Mouse (Mus musculus): Measurements from ENCODE around the gene Musk. TPM values are rescaled to one million over a fixed set of nuclear protein-coding genes. Genes with fewer than 3 reads are reported as not detected.

Gene Musk
- not detected in 2 replicates for total RNA-seq (2012; rRNA removed)
- polyA plus RNA-seq (2012; ENCODE audit: insufficient read depth in 1 of 2, insufficient read length in 2 of 2, low read depth in 1 of 2, low replicate concordance in 2 of 2, missing spikeins in 1 of 2), result not detected

DNA sequence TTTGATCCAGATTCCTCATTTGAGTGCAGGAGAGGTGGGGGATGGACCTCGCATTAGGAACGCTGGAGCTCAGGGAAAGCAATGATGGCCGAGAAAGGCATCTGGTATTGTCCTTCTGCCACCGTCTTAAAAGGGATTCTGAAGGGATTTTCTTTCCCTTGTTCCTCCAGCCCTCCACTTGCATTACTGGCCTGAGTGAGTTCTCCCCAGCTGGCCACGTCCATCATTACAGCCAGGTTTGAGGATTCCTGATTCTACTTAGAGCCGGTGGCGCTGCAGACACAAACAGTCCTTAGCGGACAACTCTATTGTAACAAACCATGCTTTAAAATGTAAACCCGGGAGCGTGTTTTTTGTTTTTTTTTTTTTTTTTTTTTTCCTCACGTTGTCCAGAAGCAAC is at the start of gene Musk:
Gene Musk, plus strand, starts transcription at position 274 of the 400 bp plus-strand sequence.
- no peak within 1 kb of the TSS for H3K4me3 ChIP-seq (ENCODE audit: control insufficient read depth in 1 of 2, insufficient read depth in 1 of 2, low read depth in 2 of 2, low read length in 2 of 2)
- DNase-seq (ENCODE audit: low read depth, low spot score), result no peak
- TF ChIP-seq HCFC1 (IDR thresholded peaks at IDR 0.05; ENCODE audit: low read depth, low read length) (no peak), MAFK (IDR thresholded peaks at IDR 0.05; ENCODE audit: borderline replicate concordance, low read depth, low read length) (no peak), ELF1 (IDR thresholded peaks at IDR 0.05; ENCODE audit: low read depth, low read length) (no peak), POLR2A (IDR thresholded peaks at IDR 0.05; ENCODE audit: control insufficient read depth in 1 of 2, insufficient read depth in 1 of 2, low read depth in 1 of 2, low read length in 2 of 2, poor library complexity in 1 of 2) (no peak), MAZ (IDR thresholded peaks at IDR 0.05; ENCODE audit: low read depth, low read length) (no peak), KAT2A (conservative IDR thresholded peaks at IDR 0.05; ENCODE audit: low read depth, low read length) (no peak), NRF1 (IDR thresholded peaks at IDR 0.05; ENCODE audit: insufficient read depth, low read depth, low read length, poor library complexity, severe bottlenecking) (no peak), MYC (IDR thresholded peaks at IDR 0.05; ENCODE audit: low read depth, low read length) (no peak), MEF2A (IDR thresholded peaks at IDR 0.05; ENCODE audit: extremely low read depth, insufficient replicate concordance, low read depth, low read length, poor library complexity, severe bottlenecking) (no peak), RAD21 (IDR thresholded peaks at IDR 0.05; ENCODE audit: low read depth, low read length) (no peak), RCOR1 (IDR thresholded peaks at IDR 0.05; ENCODE audit: low read depth, low read length) (no peak), MYB (IDR thresholded peaks at IDR 0.05; ENCODE audit: low read depth, low read length) (no peak), CTCF (IDR thresholded peaks at IDR 0.05 in 2 of 3, conservative IDR thresholded peaks at IDR 0.05 in 1 of 3; ENCODE audit: control insufficient read depth in 1 of 3, insufficient read depth in 1 of 3, low read depth in 2 of 3, low read length in 3 of 3, poor library complexity in 1 of 3, severe bottlenecking in 1 of 3) (no peak), SMC3 (IDR thresholded peaks at IDR 0.05; ENCODE audit: low read depth, low read length) (no peak), NELFE (IDR thresholded peaks at IDR 0.05; ENCODE audit: low read depth, low read length) (no peak)
- H3K27ac ChIP-seq (ENCODE audit: control insufficient read depth, low read depth, low read length), result no peak within 1 kb of the TSS
- no peaks in the 10 kb centered on the region; a peak in 1 of 4 replicates for H3K27me3 ChIP-seq (ENCODE audit: control insufficient read depth in 1 of 2, insufficient read depth in 2 of 2, low read length in 2 of 2)
- no peaks in the 10 kb centered on the region for H3K9me3 ChIP-seq (replicated peaks; ENCODE audit: insufficient read depth, low read length)
- no peak within 1 kb of the TSS for H3K9ac ChIP-seq (ENCODE audit: control insufficient read depth, low read depth, low read length, poor library complexity, severe bottlenecking)
- no peaks in the 10 kb centered on the region for H3K36me3 ChIP-seq (ENCODE audit: control insufficient read depth in 1 of 2, insufficient read depth in 2 of 2, low read length in 2 of 2)
- H3K4me1 ChIP-seq (ENCODE audit: control insufficient read depth in 1 of 2, insufficient read depth in 2 of 2, low read length in 2 of 2), result 0 out of 4 replicates have a peak, but pooled peaks cover 0 to 3% of the 10 kb centered on the region in 2 experiments
- no peaks in the 10 kb centered on the region for H3K79me2 ChIP-seq (ENCODE audit: control insufficient read depth, insufficient read depth, low read length, poor library complexity)

DNA sequence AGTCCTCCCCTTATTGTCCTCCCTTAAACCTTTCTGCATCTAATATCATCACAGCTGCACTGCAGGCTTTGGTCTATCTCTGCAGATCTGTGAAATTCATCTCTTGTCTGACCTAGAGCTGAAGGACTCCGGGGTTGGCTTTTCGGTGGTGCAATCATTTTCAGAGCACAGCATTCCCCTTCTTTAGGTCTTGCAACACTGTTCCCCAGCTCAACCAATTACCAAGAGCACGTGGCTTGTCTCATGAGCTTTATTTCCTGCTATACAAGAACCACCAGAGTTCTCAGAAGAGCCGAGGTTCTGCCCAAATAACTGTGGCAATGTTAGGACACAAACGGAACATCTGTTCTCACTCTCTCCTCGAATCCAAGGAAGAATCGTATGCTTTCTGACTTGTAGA is 45.3 kb upstream of the Musk start:
- Histone ChIP-seq H3K27me3 (ENCODE audit: control insufficient read depth in 1 of 2, insufficient read depth in 2 of 2, low read length in 2 of 2) (no peaks in the 10 kb centered on the region; a peak in 1 of 4 replicates), H3K9ac (ENCODE audit: control insufficient read depth, low read depth, low read length, poor library complexity, severe bottlenecking) (no peak overlapping the region), H3K4me1 (ENCODE audit: control insufficient read depth in 1 of 2, insufficient read depth in 2 of 2, low read length in 2 of 2) (no peaks in the 10 kb centered on the region), H3K27ac (ENCODE audit: control insufficient read depth, low read depth, low read length) (no peak overlapping the region), H3K4me3 (ENCODE audit: control insufficient read depth in 1 of 2, insufficient read depth in 1 of 2, low read depth in 2 of 2, low read length in 2 of 2) (no peak overlapping the region), H3K79me2 (ENCODE audit: control insufficient read depth, insufficient read depth, low read length, poor library complexity) (no peaks in the 10 kb centered on the region), H3K9me3 (replicated peaks; ENCODE audit: insufficient read depth, low read length) (no peaks in the 10 kb centered on the region), H3K36me3 (ENCODE audit: control insufficient read depth in 1 of 2, insufficient read depth in 2 of 2, low read length in 2 of 2) (no peaks in the 10 kb centered on the region)
- TF ChIP-seq ETS1 (IDR thresholded peaks at IDR 0.05; ENCODE audit: low read depth, low read length) (no peak), CHD2 (IDR thresholded peaks at IDR 0.05; ENCODE audit: low read length) (no peak)
- DNase-seq (ENCODE audit: low read depth, low spot score), result no peak
